Mouse (Mus musculus): ENCODE results near the gene Olfr365. TPM values are rescaled to one million over a fixed set of nuclear protein-coding genes. Genes with fewer than 3 reads are reported as not detected.

Gene Olfr365
- total RNA-seq (2021) = under 1 TPM in 1 of 2 experiments, not detected in 1; 0.09 TPM
- long read RNA-seq, experiment 1 = 0 reads
- long read RNA-seq, experiment 2 = 0 reads

DNA sequence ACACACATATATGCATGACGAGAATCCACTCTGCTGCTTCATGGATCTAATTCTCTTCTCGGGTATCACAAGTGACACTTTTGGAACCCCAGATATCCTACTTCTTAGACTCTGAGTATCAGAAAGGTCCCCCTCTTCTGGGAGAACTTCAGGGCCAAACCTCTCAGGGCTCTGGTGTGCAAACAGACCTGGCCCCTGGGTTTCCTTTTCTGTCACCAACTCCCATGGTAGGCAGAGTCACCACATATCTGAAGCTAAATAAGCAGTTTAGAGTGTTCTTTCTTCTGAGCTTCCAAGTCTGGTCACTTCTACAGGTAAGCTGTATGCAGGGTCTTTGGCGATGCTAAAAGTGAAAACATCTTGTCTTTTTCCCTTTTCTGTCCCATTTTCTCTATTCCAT is at the start of gene Olfr365:
Gene Olfr365, plus strand, starts transcription at position 301 of the 400 bp plus-strand sequence.
- intact Hi-C loops (cut with DNase I) = no loop called here
- DNase-seq (ENCODE audit: extremely low spot score in 1 of 2, low spot score in 2 of 2) = no peak
- Histone ChIP-seq H3K4me3 (no peak within 1 kb of the TSS), H3K27ac (no peak within 1 kb of the TSS)
- no peak for TF ChIP-seq CTCF (IDR thresholded peaks at IDR 0.05)

DNA sequence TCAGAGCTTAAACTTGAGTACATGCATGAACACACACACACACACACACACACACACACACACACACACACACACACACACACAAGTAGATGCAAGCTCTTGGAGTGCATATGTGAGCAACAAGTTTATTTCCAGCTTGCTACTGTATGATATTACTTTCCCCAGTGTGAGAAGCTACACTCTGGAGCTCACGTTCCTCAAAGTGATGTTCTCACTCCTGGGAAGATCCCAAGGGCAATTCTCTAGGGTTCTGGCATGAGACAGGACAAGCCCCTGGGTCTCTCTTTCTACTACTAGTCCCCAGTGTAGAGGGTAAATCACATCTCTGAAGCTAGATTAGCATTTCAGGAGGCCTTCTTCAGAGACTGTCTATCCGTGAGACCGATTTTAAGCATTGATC is 49.0 kb upstream of the Olfr365 start, which contains the start of gene Olfr364-ps1:
Gene Olfr364-ps1, plus strand, starts transcription at position 301 of the 400 bp plus-strand sequence.
- TF ChIP-seq CTCF (IDR thresholded peaks at IDR 0.05) = no peak
- intact Hi-C loops (cut with DNase I) = no loop called here
- no peak within 1 kb of the TSS for H3K4me3 ChIP-seq
- DNase-seq (ENCODE audit: extremely low spot score in 1 of 2, low spot score in 2 of 2) = no peak
- H3K27ac ChIP-seq = no peak within 1 kb of the TSS

DNA sequence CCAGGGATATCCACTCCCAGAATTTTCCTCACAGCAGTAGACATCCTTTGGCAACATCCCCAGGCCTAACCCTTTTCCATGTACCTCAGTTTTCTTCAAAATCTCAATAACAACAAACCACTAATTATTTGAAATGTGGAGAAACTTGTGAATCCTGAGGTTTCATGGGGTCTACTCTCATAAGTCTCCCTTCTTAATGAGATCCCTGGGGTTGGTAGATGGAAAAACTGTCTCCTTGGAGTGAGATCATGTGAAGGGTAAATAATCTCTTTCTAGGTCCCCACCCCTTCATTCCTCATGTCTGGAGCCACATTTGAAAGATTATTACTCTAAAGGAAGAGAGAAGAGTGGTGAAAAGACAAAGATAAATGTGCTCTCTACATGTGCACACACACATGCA is 23.3 kb downstream of the Olfr365 start, which contains the start of gene Olfr366:
Gene Olfr366, plus strand, starts transcription at position 301 of the 400 bp plus-strand sequence.
- no peak for DNase-seq (ENCODE audit: extremely low spot score in 1 of 2, low spot score in 2 of 2)
- Histone ChIP-seq H3K27ac (no peak within 1 kb of the TSS), H3K4me3 (no peak within 1 kb of the TSS)
- no peak for TF ChIP-seq CTCF (IDR thresholded peaks at IDR 0.05)
- intact Hi-C loops (cut with DNase I) = no loop called here

Other genes starting within 250 kb of the Olfr365 start
- not detected for gene Olfr357, start 194.4 kb upstream of the Olfr365 start, total RNA-seq (2021)
- gene Olfr358, start 178.9 kb upstream of the Olfr365 start, total RNA-seq (2021) = not detected
- not detected for gene Olfr360, start 122.5 kb upstream of the Olfr365 start, total RNA-seq (2021)
- gene Olfr361, start 98.9 kb upstream of the Olfr365 start, total RNA-seq (2021) = not detected
- gene Olfr362, start 70.3 kb upstream of the Olfr365 start, total RNA-seq (2021) = not detected
- not detected for gene Olfr364-ps1, start 48.9 kb upstream of the Olfr365 start, total RNA-seq (2021)
- gene Olfr366, start 23.4 kb downstream of the Olfr365 start, total RNA-seq (2021) = not detected
- not detected for gene Olfr368, start 138.3 kb downstream of the Olfr365 start, total RNA-seq (2021)
- gene Pdcl, start 171.1 kb downstream of the Olfr365 start, total RNA-seq (2021) = 10 to 100 TPM; 25.3 TPM
- gene Rc3h2, start 234.7 kb downstream of the Olfr365 start, total RNA-seq (2021) = 10 to 100 TPM; 81.4 to 81.6 TPM

All from left cerebral cortex, adult 2 months (tissue).